Comparison of ENCODE assay signal across 10 mouse cellular contexts in the genomic region with DNA sequence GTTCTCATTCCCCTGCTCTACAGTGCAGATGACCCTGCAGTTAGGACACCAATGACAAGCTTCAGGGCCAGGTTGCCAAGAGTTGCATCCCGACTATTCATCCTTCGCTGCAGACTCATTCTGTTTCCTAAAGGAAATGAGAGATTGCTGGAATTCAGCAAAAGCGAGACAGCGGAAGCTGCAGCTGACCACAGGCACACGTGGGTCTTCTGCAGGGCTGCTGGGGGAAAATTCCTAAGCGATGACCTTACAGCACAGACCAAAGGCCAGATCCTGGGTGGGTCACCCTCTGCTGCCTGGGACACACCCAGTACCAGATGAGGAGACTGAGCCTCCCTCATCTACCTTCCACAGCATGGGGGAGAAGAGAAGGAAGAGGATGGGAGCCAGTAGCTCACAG.
A peak's percentile ranks its signal among the peaks of the same experiment; 100 is the strongest.
DNase-seq lines count a peak whose midpoint lies in the region; ATAC-seq and TF ChIP-seq lines count a peak whose summit lies in the region.
"Had no signal": no experiment of that assay in that cellular context is flagged by ENCODE, and none has a peak within 500 bp of the region (broad histone marks: within the 10 kb centered on the region; RNA-seq: fewer than 3 reads in every experiment).

No protein-coding gene starts in this region.

- no peak overlapping the region for H3K9ac ChIP-seq in forebrain, postnatal 0 days
- H3K9ac ChIP-seq: neural tube, embryonic 12.5 days had no signal

- no peak overlapping the region for H3K4me3 ChIP-seq in forebrain, embryonic 10.5 days
- H3K4me3 ChIP-seq in forebrain, postnatal 0 days (ENCODE audit: low read depth, low read length) = no peak overlapping the region
- H3K4me3 ChIP-seq: neural tube, embryonic 12.5 days had no signal

- H3K4me2 ChIP-seq in forebrain, postnatal 0 days (ENCODE audit: low read depth) = no peak overlapping the region
- H3K4me2 ChIP-seq: neural tube, embryonic 12.5 days had no signal

- 81% methylated on average over 6 of the region's 6 CpGs for WGBS in forebrain, embryonic 10.5 days
- WGBS in forebrain, postnatal 0 days = 79% methylated on average over 6 of the region's 6 CpGs

- intact Hi-C loops in gastrocnemius, postnatal 14 days (cut with DNase I; ENCODE audit: low total_unique reads) = no loop called here

- TF ChIP-seq CTCF in forebrain, postnatal 0 days (IDR thresholded peaks at IDR 0.05; ENCODE audit: low read depth) = no peak

- no peaks in the 10 kb centered on the region; the same call in 1 of the 2 replicates for H3K36me3 ChIP-seq in forebrain, embryonic 10.5 days (replicated peaks)
- no peaks in the 10 kb centered on the region for H3K36me3 ChIP-seq in forebrain, postnatal 0 days (ENCODE audit: insufficient read depth)
- H3K36me3 ChIP-seq: neural tube, embryonic 12.5 days had no signal

- H3K9me3 ChIP-seq in forebrain, embryonic 10.5 days = no peaks in the 10 kb centered on the region
- H3K9me3 ChIP-seq in forebrain, postnatal 0 days (ENCODE audit: low read length) = no peaks in the 10 kb centered on the region
- H3K9me3 ChIP-seq: neural tube, embryonic 12.5 days had no signal

- 0 out of 2 replicates have a peak overlapping the region, but pooled peaks have one; percentile 3 for H3K27ac ChIP-seq in forebrain, embryonic 10.5 days
- H3K27ac ChIP-seq in forebrain, postnatal 0 days (ENCODE audit: low read depth, low read length) = no peak overlapping the region
- H3K27ac ChIP-seq: neural tube, embryonic 12.5 days had no signal

- no peaks in the 10 kb centered on the region for H3K27me3 ChIP-seq in forebrain, embryonic 10.5 days (ENCODE audit: poor library complexity, severe bottlenecking)
- H3K27me3 ChIP-seq in forebrain, postnatal 0 days (ENCODE audit: insufficient read depth, low read length) = no peaks in the 10 kb centered on the region
- H3K27me3 ChIP-seq: neural tube, embryonic 12.5 days had no signal

- H3K4me1 ChIP-seq in forebrain, embryonic 10.5 days = peaks cover 52% of the 10 kb centered on the region
- H3K4me1 ChIP-seq in forebrain, postnatal 0 days (ENCODE audit: insufficient read depth) = peaks cover 3% of the 10 kb centered on the region; the same call in 1 of the 2 replicates

- ATAC-seq in forebrain, postnatal 0 days = no peak
- no peak for ATAC-seq in CD4-positive, CD25-positive, alpha-beta regulatory T cell, adult 4 months

- DNase-seq in forebrain, embryonic 10.5 days (ENCODE audit: extremely low spot score, low spot score) = no peak
- no peak for DNase-seq in forebrain, postnatal 0 days
- DNase-seq in gastrocnemius, postnatal 14 days = peak; percentile 63
- peak; percentile 71 for DNase-seq in kidney, adult 9 months
- DNase-seq in lung, postnatal 36 days = peak; percentile 47
- no peak for DNase-seq in cerebellum, postnatal 36 days
- no peak for DNase-seq in ovary, adult 18-20 months (ENCODE audit: low spot score)
- DNase-seq: adrenal gland, adult 2 months had no signal

Comparison
In these comparisons a context has a peak if more than half of its experiments do, and no peak if none do; other contexts are left out.
1. DNase-seq: peak in gastrocnemius, postnatal 14 days (single experiment), kidney, adult 9 months (single experiment) and lung, postnatal 36 days (single experiment); none in forebrain, embryonic 10.5 days (single experiment), forebrain, postnatal 0 days (single experiment), cerebellum, postnatal 36 days (0 of 2) and ovary, adult 18-20 months (single experiment).